Mouse (Mus musculus) mouse embryonic stem cell (cell line): ENCODE results near the gene Pou2f3.

Source experiments
- in situ Hi-C, 2 experiments: fragments of 300-500 bp; cut with MboI; formaldehyde crosslinking; loops; 1 replicate in 1 of 2; 3 replicates in 1 of 2; pipeline ENCODE4 v1.14.3; 2019 to 2020; ENCODE audit warnings: low sequenced_read_pairs in 2 of 2, low pct_unique_long_range_greater_than_20kb in 1 of 2, mixed read lengths in 1 of 2; ENCODE audit not compliant: unreplicated experiment in 1 of 2

Gene Pou2f3

GRCm38 (mm10) chr9:43210190-43210682 is at the start of gene Pou2f3:
Gene Pou2f3, minus strand, starts transcription at chr9:43210369.
- in situ Hi-C loops = loop anchor here (5.0 kb wide), 1 partner anchor 68 kb away; no protein-coding TSS in a partner anchor

- in situ Hi-C loops = no loop called here
Observed at GRCm38 (mm10) chr9:43253271-43253681, 43.1 kb upstream of the Pou2f3 start.

DNA sequence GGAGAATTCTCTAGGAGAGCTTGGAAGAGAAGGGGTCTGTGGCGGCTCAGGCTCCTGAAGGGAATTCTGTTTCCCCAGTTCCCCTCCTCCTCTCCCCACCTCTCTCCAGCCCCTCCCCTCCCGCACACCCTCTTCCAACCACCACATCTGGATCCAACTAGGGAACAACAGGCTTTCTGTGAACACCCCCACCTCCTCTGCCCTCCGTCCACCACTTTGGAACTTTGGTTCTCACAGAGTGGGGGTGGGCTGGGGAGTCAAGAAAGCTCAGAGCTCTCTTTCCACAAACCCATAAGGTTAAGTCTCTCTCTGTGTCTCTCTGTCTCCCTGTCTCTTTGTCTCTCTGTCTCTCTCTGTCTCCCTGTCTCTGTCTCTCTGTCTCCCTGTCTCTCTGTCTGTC is 42.6 kb upstream of the Pou2f3 start:
- in situ Hi-C loops = no loop called here

- in situ Hi-C loops = no loop called here
Observed at GRCm38 (mm10) chr9:43251786-43252185, 41.6 kb upstream of the Pou2f3 start.

DNA sequence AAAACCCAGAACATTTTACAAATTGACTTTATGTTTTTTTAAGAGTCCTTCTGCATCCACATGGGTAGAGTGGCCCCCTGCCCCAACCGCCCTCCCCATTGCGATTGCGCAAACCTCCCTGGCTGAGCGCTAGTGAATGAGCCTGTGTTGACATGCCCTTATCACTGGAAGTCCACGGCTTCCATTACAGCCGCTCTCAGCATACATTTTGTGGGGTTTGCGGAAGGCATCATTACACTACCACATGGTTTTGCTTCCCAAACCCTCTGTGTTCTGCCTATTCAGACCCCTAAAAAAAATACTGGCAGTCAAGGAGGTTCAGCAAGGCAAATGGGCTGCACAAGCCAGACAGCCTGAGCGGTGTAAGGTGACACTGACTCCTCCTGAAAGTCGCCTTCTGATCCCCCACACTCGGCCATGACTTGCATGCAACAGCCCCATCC is 36.6 kb upstream of the Pou2f3 start:
- in situ Hi-C loops = no loop called here

DNA sequence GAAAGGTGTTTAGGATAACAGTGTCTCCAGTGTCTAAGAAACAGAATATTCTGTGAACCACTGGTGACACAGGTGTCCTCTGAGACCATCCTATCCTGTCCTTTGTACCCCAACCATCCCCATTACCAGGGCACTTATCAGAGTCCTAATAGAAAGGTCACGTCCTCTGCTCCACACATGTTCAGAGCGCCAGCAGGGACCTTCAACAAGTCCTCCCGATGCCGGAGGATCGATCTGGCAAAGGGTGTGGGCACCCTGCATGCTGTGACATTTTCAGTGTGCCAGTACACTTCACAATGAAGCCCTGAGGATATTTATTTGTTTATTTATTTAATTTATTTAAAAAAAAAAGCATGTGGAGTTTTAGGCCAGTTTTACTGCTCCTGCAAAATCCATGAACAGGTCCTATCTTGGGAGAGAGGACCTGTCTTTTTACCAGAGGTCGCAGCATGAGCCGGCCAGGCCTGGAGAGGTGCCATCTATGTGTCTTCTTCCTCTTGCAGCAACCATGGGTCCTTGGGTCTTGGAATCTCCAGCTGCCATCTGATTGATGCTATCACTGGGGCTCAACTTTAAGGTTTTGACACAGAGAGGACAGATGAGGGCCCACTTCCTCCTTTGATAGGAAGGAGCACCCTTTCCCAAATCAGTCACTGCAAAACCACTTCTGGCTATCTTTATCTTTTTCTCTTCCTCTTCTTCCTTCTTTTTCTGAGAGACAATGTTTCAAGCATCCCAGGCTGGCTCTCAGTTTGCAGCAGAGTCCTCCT is 35.8 kb upstream of the Pou2f3 start:
- in situ Hi-C loops = no loop called here

GRCm38 (mm10) chr9:43242432-43242831 is 32.3 kb upstream of the Pou2f3 start:
- in situ Hi-C loops = no loop called here

DNA sequence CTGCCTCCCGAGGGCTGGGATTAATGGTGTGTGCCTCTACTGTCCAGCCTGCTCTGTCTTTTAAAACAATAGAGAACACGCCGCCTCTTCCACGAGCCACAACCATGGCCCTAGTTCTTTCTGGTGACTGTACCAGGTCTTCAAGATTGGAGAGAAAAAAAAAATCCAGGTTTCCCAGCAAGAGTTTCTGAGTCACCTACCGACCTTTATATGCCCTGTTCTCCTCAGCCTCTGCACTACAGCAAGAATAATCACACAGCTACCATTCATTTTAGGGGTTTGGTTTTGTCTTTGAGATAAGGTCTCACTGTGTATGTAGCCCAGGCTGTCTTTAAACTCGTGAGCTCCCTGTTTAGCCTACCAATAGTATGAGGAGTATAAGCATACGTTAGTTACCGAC is 31.8 kb upstream of the Pou2f3 start:
- in situ Hi-C loops = no loop called here

DNA sequence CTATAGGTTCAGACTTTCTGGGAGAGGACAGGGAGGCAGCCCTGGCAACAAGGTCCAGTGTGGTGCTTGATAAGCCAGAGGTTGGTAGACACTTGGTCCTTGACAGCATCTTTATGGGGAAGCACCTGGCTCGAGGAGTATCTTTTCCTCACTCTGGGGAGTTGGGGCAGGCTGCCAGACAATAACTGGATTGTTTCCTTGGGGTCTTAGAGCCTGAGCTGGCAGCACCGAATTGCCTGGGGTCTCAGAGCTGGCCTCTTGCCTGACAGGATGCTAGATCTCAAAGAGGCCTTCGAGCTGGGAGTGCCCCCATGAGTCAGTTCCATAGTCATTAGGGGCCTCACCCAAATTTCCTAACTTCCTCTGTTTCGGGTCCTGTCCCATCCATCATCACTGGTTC is 31.1 kb upstream of the Pou2f3 start:
- in situ Hi-C loops = no loop called here

DNA sequence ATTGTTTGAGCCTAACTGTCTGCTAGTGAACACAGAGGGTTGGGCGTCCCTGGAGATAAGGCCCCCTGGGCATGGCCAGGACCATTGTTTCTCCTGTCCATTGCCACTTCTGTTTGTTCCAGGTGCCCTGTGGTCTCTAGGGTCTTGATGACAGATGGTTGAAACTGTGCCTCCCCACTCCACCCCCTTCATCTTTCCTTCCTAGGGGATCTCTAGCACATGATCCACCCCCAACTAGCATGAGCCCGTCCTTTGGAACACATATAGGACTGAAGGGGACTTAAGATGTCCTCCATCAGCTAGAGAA is 30.4 kb upstream of the Pou2f3 start:
- in situ Hi-C loops = no loop called here

GRCm38 (mm10) chr9:43239712-43240593 is 29.8 kb upstream of the Pou2f3 start, which contains the start of gene Oaf:
Gene Oaf, minus strand, starts transcription at chr9:43239911.
- in situ Hi-C loops = no loop called here

- in situ Hi-C loops = no loop called here
Observed at GRCm38 (mm10) chr9:43238631-43239545, 28.7 kb upstream of the Pou2f3 start.

DNA sequence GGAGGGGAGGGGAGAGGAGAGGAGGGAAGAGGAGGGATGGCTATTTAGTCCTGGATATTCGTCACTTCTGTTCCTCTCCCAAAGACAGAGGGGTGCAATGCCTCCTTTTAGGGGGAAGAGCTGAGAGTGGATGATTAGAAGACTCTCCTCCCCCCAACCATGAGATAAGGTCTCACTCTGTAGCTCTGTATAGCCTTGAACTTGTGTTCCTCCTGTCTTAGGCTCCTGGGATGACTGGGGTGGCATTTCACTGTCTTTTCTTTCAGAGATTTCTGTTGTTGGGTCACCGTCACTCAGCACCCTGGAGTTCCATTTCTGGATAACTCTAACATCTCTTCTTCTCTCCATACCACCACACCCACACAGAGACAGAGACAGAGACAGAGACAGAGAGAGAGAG is 28.0 kb upstream of the Pou2f3 start:
- in situ Hi-C loops = no loop called here

DNA sequence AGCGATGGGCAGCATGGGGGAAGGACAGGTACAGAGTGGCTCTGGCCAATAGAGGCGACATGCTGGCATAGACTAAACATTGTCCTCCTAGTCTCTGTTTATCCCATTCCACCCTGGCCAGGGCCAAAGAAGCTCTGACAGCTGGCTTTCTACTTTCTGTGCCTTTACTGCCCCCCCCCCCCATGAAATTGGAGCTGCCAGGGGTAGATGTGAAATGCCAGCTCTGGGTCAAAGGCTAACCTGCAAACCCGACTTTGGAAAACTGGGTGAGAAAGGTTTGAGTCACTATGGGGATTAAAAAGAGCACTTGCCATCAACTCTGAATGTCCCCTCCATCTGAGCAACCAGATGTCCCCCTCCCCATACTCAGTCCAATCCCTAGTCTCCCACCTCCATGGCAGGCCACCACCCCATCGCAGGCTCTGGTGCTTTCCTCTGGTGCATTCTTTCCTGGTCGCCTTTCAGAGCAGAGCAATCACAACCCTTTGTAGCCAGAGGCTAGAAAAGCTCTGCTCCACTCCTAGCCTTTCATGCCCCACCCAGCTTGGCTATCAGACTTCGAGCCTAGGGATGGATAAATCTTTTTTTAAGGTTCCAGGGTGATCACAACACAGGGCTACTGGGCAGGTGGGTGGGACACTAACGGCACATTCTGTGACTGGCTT is 27.1 kb upstream of the Pou2f3 start:
- in situ Hi-C loops = no loop called here

GRCm38 (mm10) chr9:43236576-43236975 is 26.4 kb upstream of the Pou2f3 start:
- in situ Hi-C loops = no loop called here

DNA sequence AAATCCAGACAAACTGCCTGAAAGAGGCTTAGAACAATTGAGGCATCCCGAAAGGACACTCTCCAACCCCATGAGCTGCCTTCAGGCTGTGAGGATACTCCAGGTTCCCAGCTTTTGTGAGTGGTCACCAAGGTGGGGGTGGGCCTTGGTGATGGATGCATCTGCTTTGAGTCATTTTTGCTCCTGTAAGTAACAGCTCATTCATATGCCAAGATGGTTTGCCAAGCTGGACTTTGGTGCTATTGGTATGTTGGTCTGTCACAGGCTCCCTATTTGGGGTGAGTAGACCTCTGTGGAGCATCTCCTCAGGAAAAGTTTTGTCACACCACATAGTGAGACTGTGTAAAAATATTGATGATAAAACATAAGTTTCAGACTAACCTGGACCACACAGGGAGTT is 25.9 kb upstream of the Pou2f3 start:
- in situ Hi-C loops = no loop called here

- in situ Hi-C loops = no loop called here
Observed at GRCm38 (mm10) chr9:43235336-43235735, 25.2 kb upstream of the Pou2f3 start.

DNA sequence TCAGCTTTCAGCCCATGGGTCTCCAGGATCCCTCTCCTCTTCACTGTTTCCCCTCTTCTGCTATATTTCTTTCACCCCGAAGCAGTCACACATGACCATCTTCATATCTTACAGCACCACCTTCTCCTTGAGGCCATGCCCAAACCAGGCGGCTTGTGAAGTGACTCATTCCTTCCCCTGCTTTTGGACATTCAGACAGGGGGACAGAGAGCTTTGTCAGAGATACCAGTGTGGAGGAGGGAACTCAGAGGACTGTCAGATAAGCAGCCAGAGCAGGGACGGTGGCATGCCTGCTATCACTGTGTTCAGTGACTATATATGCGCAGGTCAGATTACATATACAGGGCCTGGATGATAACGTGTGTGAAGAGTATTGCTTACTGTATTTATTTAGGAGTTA is 24.3 kb upstream of the Pou2f3 start:
- in situ Hi-C loops = no loop called here
